Mouse (Mus musculus) lung, adult 2 months (tissue): ENCODE measurements around the gene Cct7.

Experiments
- CTCF ChIP-seq: fragments of 200-500 bp; IDR thresholded peaks from 2 replicates; pipeline ENCODE4 v1.5.1; 2011; ENCODE audit warnings: mild to moderate bottlenecking, low read length, control low read depth; ENCODE audit not compliant: insufficient read depth
- POLR2A ChIP-seq: fragments of 200-500 bp; IDR thresholded peaks from 2 replicates; pipeline ENCODE4 v1.6.1; 2011; ENCODE audit warnings: low read depth, mild to moderate bottlenecking, control low read depth, low read length, borderline replicate concordance; ENCODE audit errors: extremely low read depth

DNA sequence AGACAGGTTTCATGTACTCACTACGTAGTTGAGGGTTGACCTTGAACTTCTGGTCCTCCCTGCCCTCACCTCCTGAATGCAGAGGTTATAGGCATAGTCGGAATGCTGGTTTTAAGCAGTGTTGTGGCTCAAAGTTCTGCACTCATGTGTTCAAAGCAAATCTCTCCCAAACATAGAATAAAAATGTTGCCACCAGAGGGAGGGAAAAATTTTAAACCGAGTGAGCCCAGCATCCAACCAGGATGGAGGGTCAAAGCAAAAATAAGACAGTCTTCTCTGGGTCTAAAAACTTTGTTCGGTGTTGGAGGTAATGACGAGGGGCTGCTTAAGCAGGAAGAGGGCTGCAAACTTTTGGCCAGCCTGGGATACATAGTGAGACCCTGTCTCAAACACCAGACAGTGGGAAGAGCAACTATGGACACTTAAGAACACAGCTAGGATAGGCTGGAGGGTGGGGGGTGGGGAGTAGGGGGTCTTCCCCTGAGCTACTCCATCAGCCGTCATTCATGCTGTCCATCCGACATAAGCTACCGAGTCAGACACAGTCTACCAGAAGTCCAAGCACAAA, 20.0 kb upstream of the Cct7 start:
- no peak for TF ChIP-seq CTCF
- TF ChIP-seq POLR2A, result no peak
